Mouse (Mus musculus): ENCODE measurements around the gene Pepd. TPM values are rescaled to one million over a fixed set of nuclear protein-coding genes. Genes with fewer than 3 reads are reported as not detected.

Pepd gene
- polyA plus RNA-seq, 1 experiment from 2014 or later, result 68.4 TPM

GRCm38 (mm10) chr7:34986575-34987150 lies 74.5 kb downstream of the Pepd start:
- ATAC-seq (replicated peaks; ENCODE audit: insufficient number of reproducible peaks, low FRiP score, low TSS enrichment, low read depth) (no peak), DNase-seq (ENCODE audit: low spot score) (peak; percentile 68)
- Histone ChIP-seq H3K9me3 (replicated peaks; ENCODE audit: control insufficient read depth, low read length) (no peaks in the 10 kb centered on the region), H3K4me1 (ENCODE audit: control insufficient read depth, insufficient read depth, low read length) (peaks cover 6% of the 10 kb centered on the region; the same call in 1 of the 2 replicates), H3K27me3 (ENCODE audit: control insufficient read depth, insufficient read depth, low read length) (no peaks in the 10 kb centered on the region), H3K9ac (replicated peaks; ENCODE audit: low read length) (no peak overlapping the region), H3K27ac (replicated peaks; ENCODE audit: low read depth, low read length) (peak overlapping the region; percentile 24; the same call in 1 of the 2 replicates), H3K4me2 (ENCODE audit: low read depth, low read length) (no peak overlapping the region), H3K36me3 (replicated peaks; ENCODE audit: control insufficient read depth, insufficient read depth, low read depth, low read length) (no peaks in the 10 kb centered on the region; the same call in 1 of the 2 replicates), H3K4me3 (ENCODE audit: low read depth, low read length) (no peak overlapping the region)
- WGBS, result 27% methylated on average over 7 of the region's 7 CpGs

DNA sequence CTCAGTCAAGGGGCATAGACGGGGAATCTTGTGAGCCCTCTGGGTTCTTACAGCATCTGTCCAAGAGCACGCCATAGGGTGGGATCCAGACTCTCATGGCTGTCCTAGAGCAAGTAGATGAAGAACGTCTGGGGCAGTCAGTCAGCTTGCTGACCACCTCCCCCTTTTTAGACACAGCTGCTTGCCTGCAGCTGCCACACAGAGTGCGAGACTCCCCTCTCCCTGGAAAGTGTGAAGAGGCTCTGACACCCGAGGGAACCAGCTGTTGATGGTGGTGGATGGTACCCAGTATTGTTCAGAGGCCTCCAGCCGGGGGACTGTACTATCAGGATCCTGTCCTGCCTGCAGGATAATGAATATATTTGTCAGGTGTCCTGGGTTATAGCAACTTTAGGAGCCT lies 75.1 kb downstream of the Pepd start:
- Histone ChIP-seq H3K27ac (replicated peaks; ENCODE audit: low read depth, low read length) (peak overlapping the region; percentile 15; the same call in 1 of the 2 replicates), H3K36me3 (replicated peaks; ENCODE audit: control insufficient read depth, insufficient read depth, low read depth, low read length) (no peaks in the 10 kb centered on the region; the same call in 1 of the 2 replicates), H3K4me3 (ENCODE audit: low read depth, low read length) (no peak overlapping the region), H3K9me3 (replicated peaks; ENCODE audit: control insufficient read depth, low read length) (no peaks in the 10 kb centered on the region), H3K9ac (replicated peaks; ENCODE audit: low read length) (no peak overlapping the region), H3K4me2 (ENCODE audit: low read depth, low read length) (no peak overlapping the region), H3K27me3 (ENCODE audit: control insufficient read depth, insufficient read depth, low read length) (no peaks in the 10 kb centered on the region), H3K4me1 (ENCODE audit: control insufficient read depth, insufficient read depth, low read length) (peaks cover 6% of the 10 kb centered on the region; the same call in 1 of the 2 replicates)
- ATAC-seq (replicated peaks; ENCODE audit: insufficient number of reproducible peaks, low FRiP score, low TSS enrichment, low read depth) (no peak; the same call in 1 of the 2 replicates), DNase-seq (ENCODE audit: low spot score) (no peak)
- WGBS, result 43% methylated on average over 6 of the region's 6 CpGs

- Histone ChIP-seq H3K9ac (replicated peaks; ENCODE audit: low read length) (no peak overlapping the region), H3K9me3 (replicated peaks; ENCODE audit: control insufficient read depth, low read length) (no peaks in the 10 kb centered on the region), H3K4me1 (ENCODE audit: control insufficient read depth, insufficient read depth, low read length) (peaks cover 6% of the 10 kb centered on the region; the same call in 1 of the 2 replicates), H3K27ac (replicated peaks; ENCODE audit: low read depth, low read length) (no peak overlapping the region), H3K4me2 (ENCODE audit: low read depth, low read length) (no peak overlapping the region), H3K27me3 (ENCODE audit: control insufficient read depth, insufficient read depth, low read length) (no peaks in the 10 kb centered on the region), H3K4me3 (ENCODE audit: low read depth, low read length) (no peak overlapping the region), H3K36me3 (replicated peaks; ENCODE audit: control insufficient read depth, insufficient read depth, low read depth, low read length) (no peaks in the 10 kb centered on the region; the same call in 1 of the 2 replicates)
- ATAC-seq (replicated peaks; ENCODE audit: insufficient number of reproducible peaks, low FRiP score, low TSS enrichment, low read depth) (no peak), DNase-seq (ENCODE audit: low spot score) (no peak)
- 87% methylated on average over 3 of the region's 3 CpGs for WGBS
These were observed 76.3 kb downstream of the Pepd start for GRCm38 (mm10) chr7:34988488-34988887.

- Histone ChIP-seq H3K4me1 (ENCODE audit: control insufficient read depth, insufficient read depth, low read length) (0 out of 2 replicates have a peak, but pooled peaks cover 3% of the 10 kb centered on the region), H3K27me3 (ENCODE audit: control insufficient read depth, insufficient read depth, low read length) (no peaks in the 10 kb centered on the region), H3K9ac (replicated peaks; ENCODE audit: low read length) (no peak overlapping the region), H3K27ac (replicated peaks; ENCODE audit: low read depth, low read length) (no peak overlapping the region), H3K4me2 (ENCODE audit: low read depth, low read length) (no peak overlapping the region), H3K4me3 (ENCODE audit: low read depth, low read length) (no peak overlapping the region), H3K36me3 (replicated peaks; ENCODE audit: control insufficient read depth, insufficient read depth, low read depth, low read length) (no peaks in the 10 kb centered on the region; the same call in 1 of the 2 replicates), H3K9me3 (replicated peaks; ENCODE audit: control insufficient read depth, low read length) (no peaks in the 10 kb centered on the region)
- 83% methylated on average over 6 of the region's 6 CpGs for WGBS
- ATAC-seq (replicated peaks; ENCODE audit: insufficient number of reproducible peaks, low FRiP score, low TSS enrichment, low read depth) (no peak), DNase-seq (ENCODE audit: low spot score) (no peak)
These were observed 79.6 kb downstream of the Pepd start for GRCm38 (mm10) chr7:34991731-34992246.

DNA sequence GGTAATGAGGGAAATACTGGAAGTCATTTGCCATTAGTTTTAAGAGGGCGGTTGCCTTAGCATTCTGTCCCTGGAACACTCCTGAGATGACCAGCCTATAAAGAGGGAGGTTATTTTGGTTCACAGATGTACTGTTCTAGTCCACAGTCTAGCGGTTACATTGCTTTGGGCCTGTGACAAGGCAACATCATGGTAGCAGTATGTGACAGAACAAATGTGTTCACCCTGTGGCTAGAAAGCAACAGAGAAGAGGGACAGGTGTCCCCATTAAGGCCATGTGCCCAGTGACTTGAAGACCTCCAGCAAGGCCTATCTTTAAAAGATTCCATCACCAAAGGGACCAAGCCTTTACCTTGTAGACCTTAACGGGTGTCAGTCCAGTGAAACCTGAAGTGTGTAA lies 80.6 kb downstream of the Pepd start:
- Histone ChIP-seq H3K4me2 (ENCODE audit: low read depth, low read length) (no peak overlapping the region), H3K4me3 (ENCODE audit: low read depth, low read length) (no peak overlapping the region), H3K9me3 (replicated peaks; ENCODE audit: control insufficient read depth, low read length) (no peaks in the 10 kb centered on the region), H3K9ac (replicated peaks; ENCODE audit: low read length) (no peak overlapping the region), H3K36me3 (replicated peaks; ENCODE audit: control insufficient read depth, insufficient read depth, low read depth, low read length) (no peaks in the 10 kb centered on the region; the same call in 1 of the 2 replicates), H3K27me3 (ENCODE audit: control insufficient read depth, insufficient read depth, low read length) (no peaks in the 10 kb centered on the region), H3K4me1 (ENCODE audit: control insufficient read depth, insufficient read depth, low read length) (peaks cover 2% of the 10 kb centered on the region; the same call in 1 of the 2 replicates), H3K27ac (replicated peaks; ENCODE audit: low read depth, low read length) (no peak overlapping the region)
- 91% methylated on average over 3 of the region's 3 CpGs for WGBS
- ATAC-seq (replicated peaks; ENCODE audit: insufficient number of reproducible peaks, low FRiP score, low TSS enrichment, low read depth), result no peak
- no peak for DNase-seq (ENCODE audit: low spot score)

DNA sequence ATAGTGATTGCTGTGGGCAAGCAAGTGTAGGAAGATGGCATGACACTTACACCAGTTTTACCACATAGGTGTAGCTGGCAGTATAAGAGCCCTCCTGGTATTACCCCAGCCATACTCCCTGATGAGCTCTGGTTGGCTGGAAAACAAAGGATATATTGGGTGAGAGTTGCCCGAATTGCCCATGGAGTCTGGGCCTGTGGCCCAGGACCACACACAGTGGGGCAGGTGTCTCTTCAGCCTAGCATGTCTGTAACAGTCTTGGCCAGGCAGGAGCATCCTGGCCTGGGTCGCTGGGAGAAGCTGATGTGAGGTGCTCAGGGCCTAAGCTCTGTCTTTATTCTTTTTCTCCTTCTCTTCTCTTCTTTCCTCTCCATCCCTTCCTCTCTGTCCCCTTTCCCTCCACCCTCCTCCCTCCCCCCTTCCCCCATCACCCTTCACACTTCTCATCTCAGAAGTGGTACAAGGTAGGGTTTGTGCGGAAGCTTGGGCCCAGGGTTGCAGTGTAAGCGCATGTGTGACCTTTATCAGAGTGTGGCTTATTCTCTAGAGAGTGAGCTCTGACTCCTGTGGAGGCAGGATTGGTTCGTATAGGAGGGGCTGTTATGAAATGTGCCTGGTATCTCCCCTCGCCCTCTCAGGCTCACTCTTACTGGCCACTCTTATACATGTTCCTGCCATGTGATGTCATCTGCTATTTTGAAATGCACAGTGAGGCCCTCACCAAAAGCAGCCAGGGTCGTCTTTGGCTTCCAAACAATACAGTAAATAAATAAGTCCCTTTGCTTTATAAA lies 83.9 kb downstream of the Pepd start:
- H3K27ac ChIP-seq (replicated peaks; ENCODE audit: low read depth, low read length), result no peak overlapping the region
- DNase-seq (ENCODE audit: low spot score), result no peak
- WGBS, result 75% methylated on average over 7 of the region's 7 CpGs

GRCm38 (mm10) chr7:35000839-35001238 lies 88.7 kb downstream of the Pepd start:
- WGBS, result 41% methylated on average over 6 of the region's 6 CpGs
- no peak overlapping the region for H3K27ac ChIP-seq (replicated peaks; ENCODE audit: low read depth, low read length)
- H3K9me3 ChIP-seq (replicated peaks; ENCODE audit: control insufficient read depth, low read length), result no peaks in the 10 kb centered on the region
- no peak overlapping the region for H3K4me2 ChIP-seq (ENCODE audit: low read depth, low read length)
- no peaks in the 10 kb centered on the region for H3K27me3 ChIP-seq (ENCODE audit: control insufficient read depth, insufficient read depth, low read length)
- peaks cover 2% of the 10 kb centered on the region; the same call in 1 of the 2 replicates for H3K4me1 ChIP-seq (ENCODE audit: control insufficient read depth, insufficient read depth, low read length)
- H3K36me3 ChIP-seq (replicated peaks; ENCODE audit: control insufficient read depth, insufficient read depth, low read depth, low read length), result no peaks in the 10 kb centered on the region; the same call in 1 of the 2 replicates
- no peak for ATAC-seq (replicated peaks; ENCODE audit: insufficient number of reproducible peaks, low FRiP score, low TSS enrichment, low read depth)
- H3K4me3 ChIP-seq (ENCODE audit: low read depth, low read length), result no peak overlapping the region
- DNase-seq (ENCODE audit: low spot score), result peak; percentile 70
- H3K9ac ChIP-seq (replicated peaks; ENCODE audit: low read length), result no peak overlapping the region

More for the DNA sequence above, 83.9 kb downstream of the Pepd start:
- no peak overlapping the region for H3K4me2 ChIP-seq (ENCODE audit: low read depth, low read length)
- H3K4me1 ChIP-seq (ENCODE audit: control insufficient read depth, insufficient read depth, low read length), result peaks cover 2% of the 10 kb centered on the region; the same call in 1 of the 2 replicates
- no peak for ATAC-seq (replicated peaks; ENCODE audit: insufficient number of reproducible peaks, low FRiP score, low TSS enrichment, low read depth)
- no peaks in the 10 kb centered on the region for H3K9me3 ChIP-seq (replicated peaks; ENCODE audit: control insufficient read depth, low read length)
- no peaks in the 10 kb centered on the region for H3K36me3 ChIP-seq (replicated peaks; ENCODE audit: control insufficient read depth, insufficient read depth, low read depth, low read length)
- H3K27me3 ChIP-seq (ENCODE audit: control insufficient read depth, insufficient read depth, low read length), result no peaks in the 10 kb centered on the region
- H3K4me3 ChIP-seq (ENCODE audit: low read depth, low read length), result no peak overlapping the region
- no peak overlapping the region for H3K9ac ChIP-seq (replicated peaks; ENCODE audit: low read length)

Measured in embryonic facial prominence, embryonic 11.5 days (tissue).